Mouse (Mus musculus) neural tube, embryonic 13.5 days (tissue): ENCODE measurements around the gene Ap1s1. TPM values are rescaled to one million over a fixed set of nuclear protein-coding genes. Genes with fewer than 3 reads are reported as not detected.
A peak's percentile ranks its signal among the peaks of the same experiment; 100 is the strongest.

Experiments
- ATAC-seq: fragments of 200-750 bp; cut with Nextera tagmentation; 2 replicates; pipeline ENCODE4 v1.8.0; 2017; ENCODE audit warnings: low read depth, mild to moderate bottlenecking, moderate TSS enrichment, moderate library complexity
- H3K27ac ChIP-seq: fragments of 300-500 bp; sonication (generic); replicated peaks from 2 replicates; pipeline ENCODE4 v1.5.1; 2015; ENCODE audit warnings: moderate library complexity, mild to moderate bottlenecking, inconsistent platforms
- H3K27me3 ChIP-seq: fragments of 300-500 bp; sonication (generic); 2 replicates; pipeline ENCODE4 v1.6.1; 2015; ENCODE audit warnings: mild to moderate bottlenecking, inconsistent platforms
- H3K36me3 ChIP-seq: fragments of 300-500 bp; sonication (generic); 2 replicates; pipeline ENCODE4 v1.6.1; 2015; ENCODE audit warnings: mild to moderate bottlenecking, inconsistent platforms
- H3K4me1 ChIP-seq: fragments of 300-500 bp; sonication (generic); replicated peaks from 2 replicates; pipeline ENCODE4 v1.6.1; 2015; ENCODE audit warnings: inconsistent platforms
- H3K4me2 ChIP-seq: fragments of 300-500 bp; sonication (generic); 2 replicates; pipeline ENCODE4 v1.6.1; 2015; ENCODE audit warnings: inconsistent platforms, mild to moderate bottlenecking, moderate library complexity
- H3K4me3 ChIP-seq: fragments of 300-500 bp; sonication (generic); 2 replicates; pipeline ENCODE4 v1.5.1; 2015; ENCODE audit warnings: mild to moderate bottlenecking, inconsistent platforms
- H3K9ac ChIP-seq: fragments of 300-500 bp; sonication (generic); 2 replicates; pipeline ENCODE4 v1.6.1; 2015; ENCODE audit warnings: moderate library complexity, mild to moderate bottlenecking, inconsistent platforms
- H3K9me3 ChIP-seq: fragments of 300-500 bp; sonication (generic); 2 replicates; pipeline ENCODE4 v1.6.1; 2016; ENCODE audit warnings: inconsistent platforms
- WGBS: fragments of 180-500 bp; shearing (Covaris S2); methylation state at CpG from one replicate; pipeline ENCODE4 v1.1.7; 2015; 5-methylcytosine and 5-hydroxymethylcytosine counted together
- polyA plus RNA-seq: library from polyadenylated mRNA; unstranded; fragments of >200 nt; fragmentation: Nextera tagmentation; extraction: Ambion mirVana; gene quantifications from 2 replicates; pipeline ENCODE4 v1.2.1, GENCODE M21; 2015

Gene Ap1s1
- polyA plus RNA-seq, 1 experiment from 2014 or later, result 207 TPM

DNA sequence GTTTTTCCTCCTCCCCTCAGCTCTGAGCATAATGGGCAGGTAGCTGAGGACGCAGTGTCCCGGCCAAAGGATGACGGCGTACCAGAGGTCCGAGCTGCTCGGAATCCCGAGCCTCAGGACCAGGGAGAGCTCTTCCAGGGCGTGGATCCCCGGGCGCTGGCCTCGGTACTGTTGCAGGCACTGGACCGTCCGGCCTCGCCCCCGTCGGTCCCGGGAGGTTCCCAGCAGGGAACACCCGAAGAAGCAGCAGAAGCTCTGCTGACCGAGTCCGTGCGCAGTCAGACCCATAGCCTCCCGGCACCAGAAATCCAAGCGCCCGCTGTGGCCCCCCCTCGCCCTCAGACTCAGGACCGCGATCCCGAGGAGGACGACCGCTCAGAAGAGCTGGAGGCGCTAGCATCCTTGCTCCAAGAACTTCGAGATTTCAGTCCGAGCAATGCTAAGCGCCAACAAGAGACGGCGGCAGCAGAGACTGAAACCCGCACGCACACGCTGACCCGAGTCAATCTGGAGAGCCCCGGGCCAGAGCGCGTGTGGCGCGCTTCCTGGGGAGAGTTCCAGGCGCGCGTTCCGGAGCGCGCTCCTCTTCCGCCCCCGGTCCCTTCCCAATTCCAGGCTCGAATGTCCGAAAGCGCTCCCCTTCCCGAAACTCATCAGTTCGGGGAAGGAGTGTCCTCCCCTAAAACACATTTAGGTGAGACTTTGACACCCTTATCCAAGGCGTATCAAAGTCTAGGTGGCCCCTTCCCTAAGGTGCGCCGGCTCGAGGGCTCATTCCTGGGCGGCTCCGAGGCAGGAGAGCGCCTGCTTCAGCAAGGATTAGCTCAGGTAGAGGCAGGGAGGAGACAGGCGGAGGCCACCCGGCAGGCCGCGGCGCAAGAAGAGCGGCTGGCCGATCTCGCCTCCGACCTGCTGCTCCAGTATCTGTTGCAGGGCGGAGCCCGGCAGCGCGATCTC is 14.6 kb downstream of the Ap1s1 start:
- no peak overlapping the region for H3K27ac ChIP-seq
- H3K36me3 ChIP-seq, result peaks cover 19% of the 10 kb centered on the region
- peaks cover 38% of the 10 kb centered on the region for H3K4me1 ChIP-seq
- H3K4me3 ChIP-seq, result peak overlapping the region; percentile 48
- WGBS, result under 1% methylated on average over 78 of the region's 78 CpGs
- peak overlapping the region; percentile 72 for H3K9ac ChIP-seq
- no peak for ATAC-seq
- peak overlapping the region; percentile 100 for H3K4me2 ChIP-seq
- no peaks in the 10 kb centered on the region for H3K9me3 ChIP-seq
- peaks cover 74% of the 10 kb centered on the region for H3K27me3 ChIP-seq

DNA sequence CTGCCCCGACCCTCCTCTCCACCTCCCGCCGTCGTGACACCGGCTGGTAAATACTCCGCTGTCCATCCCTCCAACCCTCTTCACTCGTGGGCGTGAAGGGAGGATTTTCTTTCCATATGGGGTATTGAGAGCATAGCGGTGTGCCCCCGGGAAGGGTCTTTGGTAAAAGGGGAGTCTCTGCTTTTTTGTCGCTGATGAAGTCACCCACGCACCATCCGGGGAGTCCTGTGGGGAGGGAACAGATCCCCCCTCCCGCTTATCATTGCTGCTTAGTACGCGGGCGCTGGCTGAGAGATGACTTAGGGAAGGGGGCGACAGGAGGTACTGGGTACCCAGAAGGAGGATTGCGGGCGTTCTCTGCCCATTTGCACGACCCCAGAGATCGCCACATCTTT is 15.5 kb downstream of the Ap1s1 start:
- Histone ChIP-seq H3K27me3 (peaks cover 84% of the 10 kb centered on the region), H3K4me2 (peak overlapping the region; percentile 100), H3K36me3 (peaks cover 10% of the 10 kb centered on the region; the same call in 1 of the 2 replicates), H3K9ac (peak overlapping the region; percentile 72), H3K4me1 (peaks cover 38% of the 10 kb centered on the region), H3K9me3 (no peaks in the 10 kb centered on the region), H3K4me3 (peak overlapping the region; percentile 48), H3K27ac (no peak overlapping the region)
- WGBS, result 11% methylated on average over 22 of the region's 22 CpGs
- ATAC-seq, result 0 out of 2 replicates have a peak, but pooled peaks have one; percentile 0

DNA sequence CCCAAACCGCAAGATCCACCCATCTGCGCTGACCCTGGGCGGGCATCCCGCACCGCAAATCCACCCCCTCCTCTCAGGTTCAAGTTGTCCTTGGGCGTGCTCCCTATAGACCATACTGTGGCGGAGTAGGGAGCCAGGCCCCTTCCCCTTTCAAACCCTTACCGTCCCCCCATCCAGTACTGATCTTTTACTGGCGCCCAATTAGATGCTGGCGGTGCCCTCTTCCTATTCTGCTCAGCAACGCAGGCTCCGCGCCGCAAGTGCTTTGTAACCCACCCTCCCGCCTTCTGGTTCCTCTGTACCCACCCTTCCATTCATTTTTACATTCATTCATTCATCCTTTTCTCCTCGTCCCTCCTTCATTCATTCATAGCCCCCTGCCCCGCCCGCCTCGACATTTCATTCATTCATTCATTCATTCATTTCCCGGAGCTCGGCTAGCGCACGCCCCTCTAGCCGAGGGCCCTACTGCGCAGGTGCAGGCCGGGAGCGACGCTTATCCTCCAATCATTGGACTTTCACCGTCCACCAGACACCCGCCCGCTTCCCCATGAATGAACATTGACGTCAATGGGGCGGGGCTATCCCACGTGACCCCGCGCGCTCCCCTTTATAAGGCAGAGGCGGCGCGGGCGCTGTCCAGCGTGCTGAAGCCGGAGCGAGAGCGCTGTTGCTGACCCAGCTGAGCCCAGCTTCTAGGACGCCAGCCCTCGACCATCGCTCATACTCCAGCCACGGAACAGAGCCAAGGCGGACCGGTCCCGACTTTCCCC is 16.1 kb downstream of the Ap1s1 start:
- under 1% methylated on average over 52 of the region's 52 CpGs for WGBS
- Histone ChIP-seq H3K27ac (no peak overlapping the region), H3K9ac (peak overlapping the region; percentile 72), H3K36me3 (0 out of 2 replicates have a peak, but pooled peaks cover 4% of the 10 kb centered on the region), H3K9me3 (no peaks in the 10 kb centered on the region), H3K4me1 (peaks cover 38% of the 10 kb centered on the region), H3K4me3 (peak overlapping the region; percentile 48), H3K27me3 (peaks cover 87% of the 10 kb centered on the region), H3K4me2 (peak overlapping the region; percentile 100)
- ATAC-seq, result peak; percentile 73

DNA sequence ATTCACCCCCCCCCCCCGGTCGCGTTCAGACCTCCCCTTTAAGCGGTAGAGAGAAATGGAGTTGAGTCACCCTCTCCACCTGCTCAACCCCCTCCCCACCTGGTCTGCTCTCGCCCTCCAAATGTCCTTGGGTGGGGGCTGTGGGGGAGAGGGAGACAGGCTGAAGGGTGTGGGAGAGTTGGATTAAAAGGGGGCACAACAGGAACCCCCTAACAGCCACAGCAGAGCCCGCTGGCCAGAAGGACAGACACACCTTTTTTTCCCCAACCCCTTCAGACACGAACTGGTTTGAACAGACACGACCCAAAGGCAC is 16.7 kb downstream of the Ap1s1 start:
- Histone ChIP-seq H3K4me3 (peak overlapping the region; percentile 48), H3K4me1 (peaks cover 38% of the 10 kb centered on the region), H3K4me2 (peak overlapping the region; percentile 100), H3K9ac (peak overlapping the region; percentile 59), H3K27me3 (peaks cover 87% of the 10 kb centered on the region), H3K36me3 (no peaks in the 10 kb centered on the region), H3K27ac (no peak overlapping the region), H3K9me3 (no peaks in the 10 kb centered on the region)
- WGBS, result 2% methylated on average over 8 of the region's 8 CpGs
- peak; percentile 0; the same call in 1 of the 2 replicates for ATAC-seq

DNA sequence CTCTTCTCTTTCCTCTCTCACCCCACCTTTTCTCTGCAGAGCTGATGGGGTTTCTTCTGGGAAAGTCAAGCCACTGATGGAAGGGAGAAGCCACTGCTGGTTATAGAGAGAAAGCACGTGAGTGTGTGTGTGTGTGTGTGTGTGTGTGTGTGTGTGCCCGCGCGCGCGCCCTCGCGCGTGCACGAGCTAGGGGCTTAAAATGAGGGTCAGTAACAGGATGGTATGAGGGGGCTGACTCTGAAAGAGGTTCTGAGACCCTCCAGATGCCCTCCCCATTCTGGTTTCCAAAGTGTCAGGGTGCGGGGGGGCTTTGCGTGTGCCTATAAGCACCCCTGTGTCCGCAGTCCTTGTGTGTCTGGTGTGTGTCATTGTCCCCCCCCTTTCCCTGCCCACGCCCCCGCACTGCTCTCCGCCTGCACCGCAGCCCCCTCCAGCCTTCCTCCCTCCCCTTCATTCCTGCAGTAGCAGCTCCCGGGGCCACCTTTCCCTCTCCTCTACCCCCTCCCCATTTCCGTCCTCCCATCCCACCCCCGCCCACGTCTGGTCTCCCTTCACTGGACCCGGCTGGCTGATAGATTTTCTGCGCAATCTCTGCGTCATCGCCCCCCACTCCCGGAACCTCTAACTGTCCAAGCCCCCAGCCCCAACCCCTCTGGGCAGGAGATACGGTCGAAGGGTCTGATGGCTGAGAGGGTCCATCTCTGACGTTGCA is 17.2 kb downstream of the Ap1s1 start:
- Histone ChIP-seq H3K9ac (no peak overlapping the region), H3K4me3 (peak overlapping the region; percentile 48), H3K4me1 (peaks cover 38% of the 10 kb centered on the region), H3K36me3 (no peaks in the 10 kb centered on the region), H3K4me2 (peak overlapping the region; percentile 100), H3K27me3 (peaks cover 87% of the 10 kb centered on the region), H3K9me3 (no peaks in the 10 kb centered on the region), H3K27ac (no peak overlapping the region)
- 4% methylated on average over 29 of the region's 29 CpGs for WGBS
- ATAC-seq, result no peak

DNA sequence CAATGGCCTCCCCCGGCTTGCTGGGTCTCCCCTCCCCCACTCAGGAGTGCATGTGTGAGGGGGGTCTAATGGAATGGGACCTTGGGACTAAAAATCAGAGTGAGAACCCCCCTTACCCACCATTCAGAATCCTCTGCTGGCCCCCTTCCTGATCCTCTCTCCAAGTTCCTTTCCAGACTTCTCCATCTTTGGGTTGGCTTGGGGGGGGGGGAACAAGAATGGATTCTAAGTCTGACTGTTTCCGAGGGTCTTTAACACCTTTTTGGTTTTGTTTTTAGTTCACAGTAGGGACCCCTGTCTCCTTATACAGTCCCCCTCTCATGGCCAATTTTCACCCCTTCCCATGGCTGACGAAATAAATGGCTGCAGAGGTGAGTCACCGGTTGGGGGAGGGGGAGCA is 19.8 kb downstream of the Ap1s1 start, which contains the start of gene Vgf:
Gene Vgf, plus strand, starts transcription at position 301 of the 400 bp plus-strand sequence.
- peak within 1 kb of the TSS; percentile 34; the same call in 1 of the 2 replicates for H3K9ac ChIP-seq
- H3K27ac ChIP-seq, result no peak within 1 kb of the TSS
- H3K4me1 ChIP-seq, result peaks cover 23% of the 10 kb centered on the region
- peaks cover 81% of the 10 kb centered on the region for H3K27me3 ChIP-seq
- H3K9me3 ChIP-seq, result no peaks in the 10 kb centered on the region
- 28% methylated on average over 4 of the region's 4 CpGs for WGBS
- no peaks in the 10 kb centered on the region for H3K36me3 ChIP-seq
- ATAC-seq, result no peak
- H3K4me2 ChIP-seq, result peak within 1 kb of the TSS; percentile 41
- peak within 1 kb of the TSS; percentile 19; the same call in 1 of the 2 replicates for H3K4me3 ChIP-seq

DNA sequence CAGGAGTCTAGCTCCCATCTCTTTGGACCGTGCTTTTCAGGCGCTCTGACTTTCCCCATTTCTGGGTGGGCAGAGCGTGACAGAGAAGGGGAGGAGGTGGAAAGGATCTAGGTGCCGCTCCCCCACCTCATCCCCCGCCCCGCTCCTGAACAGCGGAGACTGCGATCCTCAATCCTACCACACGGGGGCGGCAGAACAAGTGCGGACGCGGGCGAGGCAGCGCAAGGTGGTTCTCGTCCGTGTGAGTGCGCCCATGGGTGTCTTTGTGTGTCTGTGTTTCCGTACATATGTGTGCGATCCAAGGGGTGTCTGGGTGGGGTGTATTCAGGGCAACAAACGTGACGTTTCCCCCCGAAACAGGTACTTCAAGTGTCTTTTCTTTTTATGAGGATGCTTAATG is 20.8 kb downstream of the Ap1s1 start:
- ATAC-seq, result no peak
- H3K9me3 ChIP-seq, result no peaks in the 10 kb centered on the region
- H3K4me1 ChIP-seq, result peaks cover 14% of the 10 kb centered on the region
- H3K36me3 ChIP-seq, result no peaks in the 10 kb centered on the region
- H3K4me2 ChIP-seq, result peak overlapping the region; percentile 41
- under 1% methylated on average over 23 of the region's 23 CpGs for WGBS
- peaks cover 78% of the 10 kb centered on the region for H3K27me3 ChIP-seq
- H3K9ac ChIP-seq, result peak overlapping the region; percentile 34; the same call in 1 of the 2 replicates
- no peak overlapping the region for H3K27ac ChIP-seq
- peak overlapping the region; percentile 19; the same call in 1 of the 2 replicates for H3K4me3 ChIP-seq

DNA sequence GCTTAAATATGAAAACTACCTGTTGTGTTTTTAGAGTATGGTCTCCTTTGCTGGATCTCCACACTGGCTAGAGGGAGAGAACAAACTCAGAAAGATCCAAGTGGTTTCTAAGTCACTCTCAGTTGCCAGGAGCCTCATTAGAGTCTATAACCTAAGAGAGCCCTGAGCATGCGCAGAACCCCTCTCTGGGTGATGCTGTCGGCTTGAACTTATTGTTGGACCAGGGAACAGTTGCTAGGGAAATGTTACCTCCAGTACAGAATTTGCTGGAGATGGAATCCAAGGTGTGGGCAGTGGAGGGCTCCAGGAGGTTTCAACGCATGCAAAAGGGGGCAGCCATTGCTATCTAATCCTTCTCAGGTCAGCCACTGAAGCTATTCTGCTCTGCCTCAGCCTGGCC is 21.6 kb downstream of the Ap1s1 start:
- no peak overlapping the region for H3K9ac ChIP-seq
- no peaks in the 10 kb centered on the region for H3K36me3 ChIP-seq
- H3K4me3 ChIP-seq, result no peak overlapping the region
- H3K4me1 ChIP-seq, result peaks cover 9% of the 10 kb centered on the region
- WGBS, result 50% methylated on average over 3 of the region's 3 CpGs
- no peaks in the 10 kb centered on the region for H3K9me3 ChIP-seq
- no peak overlapping the region for H3K4me2 ChIP-seq
- H3K27ac ChIP-seq, result no peak overlapping the region
- ATAC-seq, result no peak
- H3K27me3 ChIP-seq, result peaks cover 77% of the 10 kb centered on the region

DNA sequence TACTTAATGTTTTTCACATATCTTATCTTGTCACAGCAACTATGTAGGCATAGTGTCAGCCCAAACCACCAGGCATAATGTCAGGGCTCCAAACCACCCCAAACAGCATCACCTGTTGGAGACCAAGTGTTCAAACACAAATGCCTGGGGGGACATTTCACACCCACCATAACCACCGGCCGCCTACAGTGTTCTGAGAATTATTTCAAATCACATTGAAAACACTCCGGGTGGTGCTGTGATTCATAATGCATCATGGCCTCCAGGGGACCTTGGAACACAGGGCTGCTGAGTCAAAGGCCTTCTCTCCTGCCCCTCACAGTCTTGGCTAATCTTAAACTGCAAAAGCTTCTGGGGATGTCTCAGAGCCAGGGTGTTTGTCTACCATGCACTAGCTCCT is 30.0 kb downstream of the Ap1s1 start:
- H3K4me1 ChIP-seq, result no peaks in the 10 kb centered on the region
- H3K27me3 ChIP-seq, result peaks cover 13% of the 10 kb centered on the region; the same call in 1 of the 2 replicates
- H3K27ac ChIP-seq, result no peak overlapping the region
- H3K4me2 ChIP-seq, result no peak overlapping the region
- no peaks in the 10 kb centered on the region for H3K9me3 ChIP-seq
- H3K36me3 ChIP-seq, result no peaks in the 10 kb centered on the region
- H3K9ac ChIP-seq, result no peak overlapping the region
- 87% methylated on average over 3 of the region's 3 CpGs for WGBS
- H3K4me3 ChIP-seq, result no peak overlapping the region
- ATAC-seq, result no peak

DNA sequence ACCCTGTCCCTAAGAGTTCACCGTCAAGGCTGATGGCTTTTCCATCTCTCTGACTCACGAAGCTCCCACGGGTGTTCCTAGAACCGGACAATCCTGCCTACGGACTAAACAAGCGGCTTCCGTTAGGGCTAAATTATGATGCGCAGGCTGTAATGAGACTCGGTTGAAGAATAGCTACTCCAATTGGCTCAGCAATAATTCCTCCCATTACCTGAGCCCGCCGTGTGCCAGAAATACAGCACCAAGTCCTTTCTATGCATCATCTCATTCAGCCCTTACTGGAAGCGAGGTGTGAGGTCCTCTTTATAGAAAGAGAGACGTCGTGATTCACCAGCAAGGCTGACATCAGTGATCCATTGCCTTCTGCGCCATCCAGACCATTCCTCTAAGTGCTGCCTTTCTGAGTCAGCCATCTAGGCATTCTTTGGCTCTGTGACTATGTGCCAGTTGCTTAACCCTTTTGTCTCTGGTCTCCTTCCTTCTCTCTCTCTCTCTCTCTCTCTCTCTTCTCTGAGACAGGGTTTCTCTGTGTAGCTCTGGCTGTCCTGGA is 33.5 kb downstream of the Ap1s1 start:
- no peaks in the 10 kb centered on the region for H3K27me3 ChIP-seq
- no peaks in the 10 kb centered on the region for H3K9me3 ChIP-seq
- no peak for ATAC-seq
- H3K9ac ChIP-seq, result no peak overlapping the region
- no peaks in the 10 kb centered on the region for H3K36me3 ChIP-seq
- H3K4me1 ChIP-seq, result no peaks in the 10 kb centered on the region
- WGBS, result 73% methylated on average over 15 of the region's 15 CpGs
- H3K27ac ChIP-seq, result no peak overlapping the region
- no peak overlapping the region for H3K4me2 ChIP-seq
- no peak overlapping the region for H3K4me3 ChIP-seq

DNA sequence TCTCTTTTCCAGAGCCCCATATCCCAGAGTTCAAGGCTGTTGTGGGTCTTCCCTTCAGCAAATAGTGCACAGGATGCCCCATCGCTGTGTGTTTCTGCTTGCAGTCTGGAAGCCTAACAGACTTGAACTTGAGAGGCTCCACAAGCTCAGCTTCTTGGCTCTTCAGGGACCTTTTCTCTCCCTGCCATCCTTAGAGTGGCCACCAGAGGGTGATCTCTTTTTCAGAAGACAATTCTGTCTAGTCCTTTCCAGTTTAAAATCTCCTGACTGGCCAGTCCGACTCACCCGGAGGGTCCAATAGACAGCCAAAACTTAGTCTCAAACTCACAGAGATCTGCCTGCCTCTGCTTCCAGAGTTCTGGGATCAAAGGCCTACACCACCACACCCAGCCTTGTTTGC is 35.9 kb downstream of the Ap1s1 start:
- Histone ChIP-seq H3K36me3 (no peaks in the 10 kb centered on the region), H3K9me3 (no peaks in the 10 kb centered on the region), H3K4me1 (no peaks in the 10 kb centered on the region), H3K27me3 (no peaks in the 10 kb centered on the region), H3K4me3 (no peak overlapping the region), H3K27ac (no peak overlapping the region), H3K4me2 (no peak overlapping the region), H3K9ac (no peak overlapping the region)
- WGBS, result 38% methylated on average over 3 of the region's 3 CpGs
- no peak for ATAC-seq
